Mouse (Mus musculus): ENCODE measurements around the gene Unc13b. TPM values are rescaled to one million over a fixed set of nuclear protein-coding genes. Genes with fewer than 3 reads are reported as not detected.

Unc13b gene
- polyA plus RNA-seq, 1 experiment from 2014 or later: 17.9 TPM

DNA sequence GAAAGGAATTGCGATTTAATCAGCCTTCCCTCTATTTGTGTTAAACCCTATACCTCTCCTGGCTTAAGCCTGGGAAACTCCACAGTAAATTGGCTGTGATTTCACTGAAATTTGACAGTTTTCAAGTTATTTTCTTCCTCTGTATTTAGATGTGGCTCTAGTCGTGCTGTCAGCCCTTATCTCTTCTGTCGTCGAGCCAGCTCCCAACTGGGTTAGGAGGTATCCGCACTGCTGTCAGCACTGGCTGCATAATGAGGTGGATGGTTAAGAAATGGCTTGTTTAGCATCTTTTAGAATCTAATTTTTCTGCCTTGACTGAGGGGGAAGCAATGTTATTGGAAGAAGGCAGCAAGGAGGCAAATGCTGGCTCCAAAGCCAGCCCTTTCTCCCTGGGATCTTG, 148.2 kb downstream of the Unc13b start:
- ATAC-seq (ENCODE audit: low FRiP score) (no peak), DNase-seq (ENCODE audit: low spot score) (no peak)
- no peaks in the 10 kb centered on the region for H3K4me1 ChIP-seq (replicated peaks; ENCODE audit: control insufficient read depth, insufficient read depth, low read length)
- WGBS: 79% methylated on average over 5 of the region's 5 CpGs
- H3K36me3 ChIP-seq (ENCODE audit: control insufficient read depth, insufficient read depth, low read length): no peaks in the 10 kb centered on the region
- no peaks in the 10 kb centered on the region for H3K27me3 ChIP-seq (ENCODE audit: control insufficient read depth, insufficient read depth, low read length)
- no peaks in the 10 kb centered on the region for H3K9me3 ChIP-seq (ENCODE audit: control insufficient read depth, low read length)
- no peak overlapping the region for H3K4me2 ChIP-seq (replicated peaks; ENCODE audit: low read depth, low read length)
- H3K9ac ChIP-seq (ENCODE audit: low read depth, low read length): no peak overlapping the region
- H3K27ac ChIP-seq (ENCODE audit: low read depth, low read length): no peak overlapping the region
- no peak overlapping the region for H3K4me3 ChIP-seq (ENCODE audit: low read depth, low read length)

- H3K4me1 ChIP-seq (replicated peaks; ENCODE audit: control insufficient read depth, insufficient read depth, low read length): no peaks in the 10 kb centered on the region
- no peak for ATAC-seq (ENCODE audit: low FRiP score)
- H3K9ac ChIP-seq (ENCODE audit: low read depth, low read length): peak overlapping the region; percentile 34
- DNase-seq (ENCODE audit: low spot score): peak; percentile 55
- peak overlapping the region; percentile 36 for H3K4me2 ChIP-seq (replicated peaks; ENCODE audit: low read depth, low read length)
- WGBS: 5% methylated on average over 8 of the region's 8 CpGs
- H3K4me3 ChIP-seq (ENCODE audit: low read depth, low read length): peak overlapping the region; percentile 15; the same call in 1 of the 2 replicates
- H3K9me3 ChIP-seq (ENCODE audit: control insufficient read depth, low read length): no peaks in the 10 kb centered on the region
- peak overlapping the region; percentile 59 for H3K27ac ChIP-seq (ENCODE audit: low read depth, low read length)
- no peaks in the 10 kb centered on the region for H3K27me3 ChIP-seq (ENCODE audit: control insufficient read depth, insufficient read depth, low read length)
- H3K36me3 ChIP-seq (ENCODE audit: control insufficient read depth, insufficient read depth, low read length): no peaks in the 10 kb centered on the region
Observed at GRCm38 (mm10) chr4:43209081-43209579, 150.4 kb downstream of the Unc13b start.

DNA sequence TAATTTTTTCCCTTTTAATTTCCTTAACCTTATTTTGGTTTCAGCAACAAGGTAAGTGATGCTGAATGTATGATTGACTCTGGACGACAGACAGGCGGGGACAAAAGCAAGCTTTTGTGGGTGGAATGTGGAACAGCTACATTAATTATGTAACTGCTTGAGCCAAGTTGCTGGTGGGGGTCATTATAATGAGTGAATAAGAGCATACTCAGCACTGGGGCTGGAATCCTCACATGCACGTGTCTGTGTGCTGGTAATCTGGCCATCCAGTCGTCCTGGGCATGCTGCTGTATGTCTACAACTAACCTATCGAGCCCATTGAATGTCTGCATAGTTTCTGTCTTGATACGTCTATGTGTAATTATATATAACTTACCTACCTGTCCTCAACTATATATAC, 150.9 kb downstream of the Unc13b start:
- H3K36me3 ChIP-seq (ENCODE audit: control insufficient read depth, insufficient read depth, low read length): no peaks in the 10 kb centered on the region
- H3K27me3 ChIP-seq (ENCODE audit: control insufficient read depth, insufficient read depth, low read length): no peaks in the 10 kb centered on the region
- no peak for ATAC-seq (ENCODE audit: low FRiP score)
- no peaks in the 10 kb centered on the region for H3K4me1 ChIP-seq (replicated peaks; ENCODE audit: control insufficient read depth, insufficient read depth, low read length)
- H3K9me3 ChIP-seq (ENCODE audit: control insufficient read depth, low read length): no peaks in the 10 kb centered on the region
- no peak overlapping the region; the same call in 1 of the 2 replicates for H3K9ac ChIP-seq (ENCODE audit: low read depth, low read length)
- peak; percentile 11 for DNase-seq (ENCODE audit: low spot score)
- peak overlapping the region; percentile 59; the same call in 1 of the 2 replicates for H3K27ac ChIP-seq (ENCODE audit: low read depth, low read length)
- 47% methylated on average over 6 of the region's 6 CpGs for WGBS
- no peak overlapping the region for H3K4me3 ChIP-seq (ENCODE audit: low read depth, low read length)
- 0 out of 2 replicates have a peak overlapping the region, but pooled peaks have one; percentile 36 for H3K4me2 ChIP-seq (replicated peaks; ENCODE audit: low read depth, low read length)

GRCm38 (mm10) chr4:43216491-43216890, 157.7 kb downstream of the Unc13b start:
- Histone ChIP-seq H3K4me3 (ENCODE audit: low read depth, low read length) (no peak overlapping the region), H3K4me2 (replicated peaks; ENCODE audit: low read depth, low read length) (no peak overlapping the region), H3K9me3 (ENCODE audit: control insufficient read depth, low read length) (no peaks in the 10 kb centered on the region), H3K4me1 (replicated peaks; ENCODE audit: control insufficient read depth, insufficient read depth, low read length) (no peaks in the 10 kb centered on the region), H3K9ac (ENCODE audit: low read depth, low read length) (no peak overlapping the region), H3K27ac (ENCODE audit: low read depth, low read length) (no peak overlapping the region), H3K27me3 (ENCODE audit: control insufficient read depth, insufficient read depth, low read length) (no peaks in the 10 kb centered on the region), H3K36me3 (ENCODE audit: control insufficient read depth, insufficient read depth, low read length) (no peaks in the 10 kb centered on the region)
- no peak for DNase-seq (ENCODE audit: low spot score)
- ATAC-seq (ENCODE audit: low FRiP score): no peak
- WGBS: 73% methylated on average over 3 of the region's 3 CpGs

DNA sequence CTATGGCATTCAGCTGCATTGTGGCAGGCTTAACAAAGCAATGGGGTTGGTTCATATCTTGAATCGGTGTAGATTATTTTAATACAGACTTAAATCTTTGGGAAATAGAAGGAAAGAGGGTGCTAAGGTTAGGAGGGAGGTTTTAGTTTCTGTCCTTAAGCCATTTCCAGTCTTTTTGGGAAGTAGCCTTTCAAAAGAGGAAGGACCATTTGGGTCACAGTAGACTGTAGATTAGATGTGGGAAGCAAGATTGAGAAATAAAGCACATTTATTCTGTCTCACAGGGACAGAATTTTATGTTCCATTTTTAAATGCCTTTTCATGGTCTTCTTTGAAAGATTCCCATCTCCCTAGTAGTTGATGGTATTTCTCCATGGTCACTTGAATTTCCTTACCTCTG, 159.2 kb downstream of the Unc13b start:
- H3K4me3 ChIP-seq (ENCODE audit: low read depth, low read length): no peak overlapping the region
- no peaks in the 10 kb centered on the region for H3K27me3 ChIP-seq (ENCODE audit: control insufficient read depth, insufficient read depth, low read length)
- 97% methylated on average over 1 of the region's 1 CpGs for WGBS
- DNase-seq (ENCODE audit: low spot score) (no peak), ATAC-seq (ENCODE audit: low FRiP score) (no peak)
- no peak overlapping the region for H3K27ac ChIP-seq (ENCODE audit: low read depth, low read length)
- H3K36me3 ChIP-seq (ENCODE audit: control insufficient read depth, insufficient read depth, low read length): no peaks in the 10 kb centered on the region
- H3K9me3 ChIP-seq (ENCODE audit: control insufficient read depth, low read length): no peaks in the 10 kb centered on the region
- no peak overlapping the region for H3K9ac ChIP-seq (ENCODE audit: low read depth, low read length)
- no peak overlapping the region for H3K4me2 ChIP-seq (replicated peaks; ENCODE audit: low read depth, low read length)
- no peaks in the 10 kb centered on the region for H3K4me1 ChIP-seq (replicated peaks; ENCODE audit: control insufficient read depth, insufficient read depth, low read length)

- Histone ChIP-seq H3K27me3 (ENCODE audit: control insufficient read depth, insufficient read depth, low read length) (no peaks in the 10 kb centered on the region), H3K4me1 (replicated peaks; ENCODE audit: control insufficient read depth, insufficient read depth, low read length) (no peaks in the 10 kb centered on the region), H3K4me3 (ENCODE audit: low read depth, low read length) (no peak overlapping the region), H3K9ac (ENCODE audit: low read depth, low read length) (no peak overlapping the region), H3K27ac (ENCODE audit: low read depth, low read length) (no peak overlapping the region), H3K36me3 (ENCODE audit: control insufficient read depth, insufficient read depth, low read length) (no peaks in the 10 kb centered on the region), H3K4me2 (replicated peaks; ENCODE audit: low read depth, low read length) (no peak overlapping the region), H3K9me3 (ENCODE audit: control insufficient read depth, low read length) (no peaks in the 10 kb centered on the region)
- DNase-seq (ENCODE audit: low spot score) (no peak), ATAC-seq (ENCODE audit: low FRiP score) (no peak)
- WGBS: 96% methylated on average over 3 of the region's 3 CpGs
Observed at GRCm38 (mm10) chr4:43231821-43232220, 173.1 kb downstream of the Unc13b start.

GRCm38 (mm10) chr4:43232985-43233384, 174.2 kb downstream of the Unc13b start:
- H3K4me1 ChIP-seq (replicated peaks; ENCODE audit: control insufficient read depth, insufficient read depth, low read length): no peaks in the 10 kb centered on the region
- no peaks in the 10 kb centered on the region for H3K27me3 ChIP-seq (ENCODE audit: control insufficient read depth, insufficient read depth, low read length)
- no peak overlapping the region for H3K4me2 ChIP-seq (replicated peaks; ENCODE audit: low read depth, low read length)
- no peak overlapping the region for H3K4me3 ChIP-seq (ENCODE audit: low read depth, low read length)
- WGBS: 92% methylated on average over 1 of the region's 1 CpGs
- no peak for DNase-seq (ENCODE audit: low spot score)
- H3K36me3 ChIP-seq (ENCODE audit: control insufficient read depth, insufficient read depth, low read length): no peaks in the 10 kb centered on the region
- no peak overlapping the region for H3K27ac ChIP-seq (ENCODE audit: low read depth, low read length)
- H3K9me3 ChIP-seq (ENCODE audit: control insufficient read depth, low read length): no peaks in the 10 kb centered on the region
- H3K9ac ChIP-seq (ENCODE audit: low read depth, low read length): no peak overlapping the region
- no peak for ATAC-seq (ENCODE audit: low FRiP score)

DNA sequence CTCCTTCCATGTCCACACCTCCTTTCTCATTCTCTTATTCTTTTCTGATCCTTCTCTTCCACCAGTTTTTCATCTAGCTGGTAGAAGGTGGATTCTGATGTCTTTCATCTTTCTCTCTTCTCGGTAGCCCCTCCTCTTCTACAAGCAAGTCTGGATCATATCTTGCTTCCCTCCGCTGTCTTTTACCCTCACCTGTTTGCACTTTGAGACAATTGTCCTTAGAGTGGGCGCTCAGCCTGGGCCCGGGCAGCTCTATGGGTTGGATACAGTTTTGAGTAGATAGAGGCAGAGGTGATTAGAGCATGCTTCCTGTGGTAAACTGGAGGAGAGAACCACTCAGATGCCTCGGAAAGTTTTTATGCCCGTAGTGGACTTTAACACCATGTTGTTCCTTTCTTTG, 174.7 kb downstream of the Unc13b start:
- no peaks in the 10 kb centered on the region for H3K4me1 ChIP-seq (replicated peaks; ENCODE audit: control insufficient read depth, insufficient read depth, low read length)
- no peak overlapping the region for H3K27ac ChIP-seq (ENCODE audit: low read depth, low read length)
- WGBS: 93% methylated on average over 6 of the region's 6 CpGs
- H3K9ac ChIP-seq (ENCODE audit: low read depth, low read length): no peak overlapping the region
- H3K9me3 ChIP-seq (ENCODE audit: control insufficient read depth, low read length): no peaks in the 10 kb centered on the region
- H3K36me3 ChIP-seq (ENCODE audit: control insufficient read depth, insufficient read depth, low read length): no peaks in the 10 kb centered on the region
- no peaks in the 10 kb centered on the region for H3K27me3 ChIP-seq (ENCODE audit: control insufficient read depth, insufficient read depth, low read length)
- DNase-seq (ENCODE audit: low spot score) (no peak), ATAC-seq (ENCODE audit: low FRiP score) (no peak)
- no peak overlapping the region for H3K4me3 ChIP-seq (ENCODE audit: low read depth, low read length)
- no peak overlapping the region for H3K4me2 ChIP-seq (replicated peaks; ENCODE audit: low read depth, low read length)

DNA sequence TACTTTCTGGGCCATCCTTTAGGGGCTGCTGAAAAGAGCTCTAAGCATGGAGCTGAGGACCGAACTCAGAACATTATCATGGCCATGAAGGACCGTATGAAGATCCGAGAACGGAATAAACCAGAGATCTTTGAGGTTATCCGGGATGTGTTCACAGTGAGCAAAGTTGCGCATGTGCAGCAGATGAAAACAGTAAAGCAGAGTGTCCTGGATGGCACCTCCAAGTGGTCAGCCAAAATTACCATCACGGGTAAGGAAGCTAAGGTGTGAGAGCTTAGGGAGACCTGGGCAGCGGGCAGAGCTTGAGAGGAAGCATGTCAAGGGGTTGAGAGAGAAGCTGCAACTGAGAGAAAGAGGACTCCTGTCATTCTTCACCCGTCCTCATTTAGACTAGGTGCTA, 178.1 kb downstream of the Unc13b start:
- WGBS: 94% methylated on average over 9 of the region's 9 CpGs
- Histone ChIP-seq H3K27me3 (ENCODE audit: control insufficient read depth, insufficient read depth, low read length) (no peaks in the 10 kb centered on the region), H3K4me3 (ENCODE audit: low read depth, low read length) (no peak overlapping the region), H3K9ac (ENCODE audit: low read depth, low read length) (no peak overlapping the region), H3K27ac (ENCODE audit: low read depth, low read length) (no peak overlapping the region), H3K4me1 (replicated peaks; ENCODE audit: control insufficient read depth, insufficient read depth, low read length) (no peaks in the 10 kb centered on the region), H3K9me3 (ENCODE audit: control insufficient read depth, low read length) (no peaks in the 10 kb centered on the region), H3K36me3 (ENCODE audit: control insufficient read depth, insufficient read depth, low read length) (no peaks in the 10 kb centered on the region), H3K4me2 (replicated peaks; ENCODE audit: low read depth, low read length) (no peak overlapping the region)
- DNase-seq (ENCODE audit: low spot score): no peak
- ATAC-seq (ENCODE audit: low FRiP score): no peak

Measured in hindbrain, embryonic 11.5 days (tissue).